ENCODE assay signal across 23 mouse cellular contexts in genomic region chr14:119464308-119464707, GRCm38 (mm10).
DNase-seq lines count a peak whose midpoint lies in the region; ATAC-seq and TF ChIP-seq lines count a peak whose summit lies in the region.
"Had no signal": no experiment of that assay in that cellular context is flagged by ENCODE, and none has a peak within 500 bp of the region (broad histone marks: within the 10 kb centered on the region; RNA-seq: fewer than 3 reads in every experiment).

No protein-coding gene starts in this region.

- H3K27ac ChIP-seq in forebrain, postnatal 0 days (ENCODE audit: low read depth, low read length), result no peak overlapping the region
- H3K27ac ChIP-seq in forebrain, embryonic 10.5 days, result no peak overlapping the region
- H3K27ac ChIP-seq in layer of hippocampus, adult 2 months, result peak overlapping the region; percentile 73
- H3K27ac ChIP-seq: embryonic facial prominence, embryonic 15.5 days; gastrocnemius, adult 2 months; heart, embryonic 13.5 days; hindbrain, embryonic 13.5 days had no signal

- no peak overlapping the region for H3K9ac ChIP-seq in forebrain, postnatal 0 days
- H3K9ac ChIP-seq: embryonic facial prominence, embryonic 15.5 days; heart, embryonic 13.5 days; hindbrain, embryonic 13.5 days had no signal

- H3K36me3 ChIP-seq in forebrain, postnatal 0 days (ENCODE audit: insufficient read depth), result no peaks in the 10 kb centered on the region
- H3K36me3 ChIP-seq in forebrain, embryonic 10.5 days (replicated peaks), result no peaks in the 10 kb centered on the region
- H3K36me3 ChIP-seq: embryonic facial prominence, embryonic 15.5 days; heart, embryonic 13.5 days; hindbrain, embryonic 13.5 days had no signal

- ATAC-seq in cerebellum, adult (ENCODE audit: insufficient number of reproducible peaks, low FRiP score, low TSS enrichment), result no peak
- peak; percentile 69 for ATAC-seq in forebrain, postnatal 0 days
- ATAC-seq: activated CD4-positive, CD25-positive, alpha-beta regulatory T cell, adult 4 months; inflammation-experienced regulatory T-cells, adult 6 months; intestine, postnatal 0 days; Patski had no signal

- H3K4me3 ChIP-seq in forebrain, postnatal 0 days (ENCODE audit: low read depth, low read length), result no peak overlapping the region
- H3K4me3 ChIP-seq in forebrain, embryonic 10.5 days, result no peak overlapping the region
- H3K4me3 ChIP-seq in layer of hippocampus, adult 2 months, result no peak overlapping the region
- H3K4me3 ChIP-seq: embryonic facial prominence, embryonic 15.5 days; erythroblast, embryonic 14.5 days; gastrocnemius, adult 2 months; heart, embryonic 13.5 days; hindbrain, embryonic 13.5 days had no signal

- no peaks in the 10 kb centered on the region for H3K27me3 ChIP-seq in forebrain, postnatal 0 days (ENCODE audit: insufficient read depth, low read length)
- no peaks in the 10 kb centered on the region for H3K27me3 ChIP-seq in forebrain, embryonic 10.5 days (ENCODE audit: poor library complexity, severe bottlenecking)
- H3K27me3 ChIP-seq: CH12.LX; embryonic facial prominence, embryonic 15.5 days; heart, embryonic 13.5 days; hindbrain, embryonic 13.5 days; Patski had no signal

- H3K4me2 ChIP-seq in forebrain, postnatal 0 days (ENCODE audit: low read depth), result no peak overlapping the region
- H3K4me2 ChIP-seq: embryonic facial prominence, embryonic 15.5 days; heart, embryonic 13.5 days; hindbrain, embryonic 13.5 days had no signal

- H3K4me1 ChIP-seq in forebrain, postnatal 0 days (ENCODE audit: insufficient read depth), result no peaks in the 10 kb centered on the region
- H3K4me1 ChIP-seq in forebrain, embryonic 10.5 days, result 0 out of 2 replicates have a peak, but pooled peaks cover 4% of the 10 kb centered on the region
- H3K4me1 ChIP-seq: embryonic facial prominence, embryonic 15.5 days; heart, embryonic 13.5 days; hindbrain, embryonic 13.5 days had no signal

- TF ChIP-seq POLR2A in brain, embryonic 14.5 days (IDR thresholded peaks at IDR 0.05; ENCODE audit: borderline replicate concordance, extremely low read depth, insufficient read depth, insufficient read length, poor library complexity, severe bottlenecking), result no peak

- TF ChIP-seq CTCF in forebrain, postnatal 0 days (IDR thresholded peaks at IDR 0.05; ENCODE audit: low read depth), result no peak
- no peak for TF ChIP-seq CTCF in layer of hippocampus, adult 2 months (conservative IDR thresholded peaks at IDR 0.05)
- no peak for TF ChIP-seq CTCF in brain, embryonic 14.5 days (IDR thresholded peaks at IDR 0.05; ENCODE audit: borderline replicate concordance, extremely low read depth, insufficient read depth, insufficient read length)

- no peaks in the 10 kb centered on the region for H3K9me3 ChIP-seq in forebrain, postnatal 0 days (ENCODE audit: low read length)
- no peaks in the 10 kb centered on the region for H3K9me3 ChIP-seq in forebrain, embryonic 10.5 days
- H3K9me3 ChIP-seq: embryonic facial prominence, embryonic 15.5 days; heart, embryonic 13.5 days; hindbrain, embryonic 13.5 days had no signal

- WGBS in forebrain, postnatal 0 days, result 62% methylated on average over 5 of the region's 5 CpGs
- 84% methylated on average over 5 of the region's 5 CpGs for WGBS in forebrain, embryonic 10.5 days

- DNase-seq in cerebellum, postnatal 25 days, result peak; percentile 11 to 15
- DNase-seq in forebrain, postnatal 0 days, result peak; percentile 35
- no peak for DNase-seq in forebrain, embryonic 10.5 days (ENCODE audit: extremely low spot score, low spot score)
- DNase-seq in layer of hippocampus, adult 2 months (ENCODE audit: low spot score in 2 of 2), result peak; percentile 13 to 47
- no peak for DNase-seq in layer of hippocampus, adult 9-10 months (ENCODE audit: low spot score)
- peak; percentile 56 for DNase-seq in brain, embryonic 14.5 days (ENCODE audit: low read depth)
- DNase-seq: adrenal gland, postnatal 14 days; cerebellum, adult 8-10 months; embryo, embryonic 11 days; gastrocnemius, adult 2 months; gastrocnemius, postnatal 25 days; heart, postnatal 36 days; kidney, adult 8-10 months had no signal

Comparison
In these comparisons a context has a peak if more than half of its experiments do, and no peak if none do; other contexts are left out.
1. DNase-seq: peak in cerebellum, postnatal 25 days (2 of 2), forebrain, postnatal 0 days (single experiment), layer of hippocampus, adult 2 months (2 of 2) and brain, embryonic 14.5 days (single experiment); none in forebrain, embryonic 10.5 days (single experiment) and layer of hippocampus, adult 9-10 months (single experiment).